Mouse (Mus musculus) embryonic stem cell, embryonic (primary cell): ENCODE measurements at regions not wholly inside any gene's neighbourhood (a gene's known extent, or its start where the extent isn't known, plus 50 kb on each side); places are given as distances from the start of the nearest gene placed in this dataset.

Experiments used
- CTCF ChIA-PET, 4 experiments: fragments of 300-600 bp in 2 of 4; fragments of 350-600 bp in 2 of 4; sonication (Branson Sonifier 250); formaldehyde crosslinking; loops; one replicate each; lab custom pipeline; 2022; ENCODE audit warnings: inconsistent platforms in 2 of 4; lab: Charles Lee
- POLR2A ChIA-PET, 4 experiments: fragments of 300-600 bp in 2 of 4; fragments of 350-600 bp in 2 of 4; sonication (Branson Sonifier 250); formaldehyde crosslinking; loops; one replicate each; lab custom pipeline; 2022; ENCODE audit warnings: antibody characterized with exemption in 4 of 4, inconsistent platforms in 1 of 4; lab: Charles Lee

DNA sequence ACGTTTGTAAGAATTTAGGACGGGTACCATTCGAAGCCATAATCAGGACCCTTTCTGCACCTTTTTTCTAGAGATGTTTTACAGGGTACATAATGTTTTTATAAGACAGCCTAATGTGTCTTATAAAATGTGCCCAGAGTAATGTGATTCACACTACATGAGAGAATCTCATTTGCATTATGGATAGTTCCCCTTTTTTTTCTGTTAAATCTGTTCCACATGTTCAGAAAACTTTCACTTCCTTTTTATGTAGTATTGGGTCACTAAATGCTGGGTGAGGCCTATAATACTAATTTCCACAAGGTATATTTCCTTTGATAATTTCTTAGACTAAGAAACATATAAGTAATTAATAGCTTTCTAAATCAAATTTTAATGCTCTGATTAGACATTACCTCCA lies 822.7 kb downstream of the Dnah5 start:
- POLR2A ChIA-PET: no interaction called here
- CTCF ChIA-PET: no interaction called here

GRCm38 (mm10) chr15:29038903-29039302 lies 835.4 kb downstream of the Dnah5 start:
- CTCF ChIA-PET: no interaction called here
- POLR2A ChIA-PET: no interaction called here

- CTCF ChIA-PET: no interaction called here
- POLR2A ChIA-PET: no interaction called here
These were observed 847.6 kb downstream of the Dnah5 start for GRCm38 (mm10) chr15:29051166-29051565.

DNA sequence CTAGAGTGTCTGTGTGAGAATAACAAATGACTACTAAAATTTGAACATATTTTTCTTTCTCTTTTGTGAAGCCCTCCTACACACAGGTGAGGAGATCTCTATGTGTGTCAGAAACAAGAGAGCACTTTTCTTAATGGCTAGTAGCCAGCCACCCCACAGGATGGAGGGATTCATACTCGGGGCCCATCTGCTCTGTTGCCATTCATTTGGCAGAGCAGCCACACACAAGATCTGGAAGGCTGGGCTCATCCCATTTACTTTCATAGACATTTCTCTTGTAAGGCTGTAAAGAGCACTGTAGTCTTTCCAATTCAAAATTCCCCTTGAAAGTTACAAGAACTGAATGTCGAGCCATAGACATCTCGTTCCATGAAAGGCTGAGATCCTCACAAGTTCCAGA lies 848.2 kb downstream of the Dnah5 start:
- ChIA-PET POLR2A (no interaction called here), CTCF (no interaction called here)

GRCm38 (mm10) chr15:29061016-29061415 lies 857.5 kb downstream of the Dnah5 start:
- ChIA-PET POLR2A (no interaction called here), CTCF (no interaction called here)

DNA sequence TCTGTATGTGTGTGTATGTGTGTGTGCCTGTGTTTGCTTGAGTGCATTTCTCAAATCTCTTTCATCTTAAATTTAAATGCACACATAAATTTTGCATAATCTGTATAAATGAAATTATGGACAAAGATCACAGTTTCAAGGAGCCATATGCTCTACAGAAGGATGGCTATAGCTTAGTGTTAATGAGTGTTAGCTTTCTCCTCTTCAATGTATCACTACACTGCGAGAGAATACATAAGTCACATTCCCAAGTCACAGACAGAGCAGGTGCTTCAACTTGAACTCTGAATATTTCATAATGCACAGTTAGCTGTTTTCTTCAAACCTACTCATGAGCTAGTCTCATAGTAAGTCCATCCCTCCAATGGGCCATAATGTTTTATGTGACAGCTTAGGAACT lies 865.5 kb downstream of the Dnah5 start:
- CTCF ChIA-PET: interaction anchor here in 2 of 4 experiments (0.6 kb wide), 2 partner anchors 10 to 1119 kb away, joined by 3 read pairs; no protein-coding TSS in a partner anchor
- POLR2A ChIA-PET: no interaction called here

GRCm38 (mm10) chr15:29077748-29078147 lies 874.2 kb downstream of the Dnah5 start:
- CTCF ChIA-PET: no interaction called here
- POLR2A ChIA-PET: no interaction called here

DNA sequence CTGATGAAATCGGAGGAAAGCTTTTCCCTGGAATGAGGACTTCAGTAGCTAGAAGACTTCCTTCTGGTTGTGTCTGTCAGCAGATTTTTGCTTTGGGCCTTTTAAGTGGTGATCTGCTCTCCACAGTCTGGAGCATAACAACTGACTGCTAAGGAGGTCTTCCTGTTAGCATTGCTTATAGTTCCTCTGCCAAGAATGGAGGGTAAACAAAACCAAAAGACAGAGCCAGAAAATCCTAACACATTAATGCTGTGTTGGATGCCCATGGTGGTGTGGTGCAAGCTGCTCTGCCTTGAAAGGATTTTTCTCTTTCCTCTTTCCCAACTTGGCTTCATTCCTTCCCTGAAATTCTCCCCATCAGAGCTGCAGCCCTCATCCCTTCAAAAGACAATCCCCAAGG lies 901.0 kb downstream of the Dnah5 start:
- CTCF ChIA-PET: no interaction called here

DNA sequence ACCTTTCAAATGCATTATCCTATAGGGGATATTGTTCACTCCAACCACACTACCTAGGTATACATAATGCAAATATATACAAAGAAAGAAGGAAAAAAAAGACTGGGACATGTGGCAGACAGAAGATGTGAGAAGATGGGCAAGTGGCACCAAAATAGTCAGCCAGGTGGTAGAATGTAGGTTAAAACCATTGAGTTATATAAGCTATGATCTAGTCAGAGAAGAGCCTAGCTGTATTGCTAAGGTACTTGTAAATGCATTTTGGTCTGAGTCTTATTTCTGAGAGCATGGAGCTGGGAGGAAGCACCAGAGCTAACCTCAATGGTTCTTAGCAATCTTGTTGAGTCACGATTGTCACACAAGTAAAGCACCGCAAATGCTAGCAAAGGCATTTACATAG lies 943.1 kb downstream of the Dnah5 start:
- ChIA-PET POLR2A (interaction anchor here in 1 of 4 experiments (0.6 kb wide), 1 partner anchor 72 kb away, joined by 6 read pairs; no protein-coding TSS in a partner anchor), CTCF (no interaction called here)

More for the DNA sequence above, 901.0 kb downstream of the Dnah5 start:
- POLR2A ChIA-PET: no interaction called here
